Mouse (Mus musculus) heart, postnatal 14 days (tissue): ENCODE measurements at regions not wholly inside any gene's neighbourhood (a gene's known extent, or its start where the extent isn't known, plus 50 kb on each side); places are given as distances from the start of the nearest gene placed in this dataset.

Source experiments
- DNase-seq, 2 experiments: peaks; one replicate each; pipeline ENCODE4 v3.0.0; 2021 to 2022
- intact Hi-C: fragments of 180-260 bp; cut with DNase I; formaldehyde crosslinking; loops from one replicate; pipeline ENCODE4 v1.15.1; 2025

- intact Hi-C loops, result no loop called here
- no peak for DNase-seq
Observed at GRCm38 (mm10) chr9:57325962-57326361, 63.5 kb upstream of the 1700017B05Rik start.

DNA sequence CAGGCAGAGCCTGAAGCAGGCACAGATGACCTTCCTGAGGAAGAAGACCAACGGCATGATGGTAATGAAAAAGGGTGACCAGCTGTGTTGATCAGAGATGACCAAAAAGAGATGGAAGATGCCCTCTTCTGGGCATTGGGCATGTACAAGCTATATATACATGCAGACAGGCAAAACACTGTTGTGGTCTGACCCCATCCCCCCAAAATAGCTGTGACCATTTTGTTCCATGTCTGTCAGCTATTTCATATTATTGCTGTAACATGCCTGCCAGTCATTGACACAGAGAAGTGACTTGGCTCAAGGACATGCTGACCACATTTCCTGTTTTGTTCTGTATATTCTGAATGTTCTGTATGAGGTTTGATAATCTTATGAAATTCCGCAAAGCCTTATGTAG is 56.6 kb upstream of the 1700017B05Rik start:
- intact Hi-C loops, result no loop called here

GRCm38 (mm10) chr9:57317531-57318201 is 55.3 kb upstream of the 1700017B05Rik start:
- peak; percentile 11 to 16 for DNase-seq
- intact Hi-C loops, result loop anchor here (2.0 kb wide), 1 partner anchor 57 kb away; no protein-coding TSS in a partner anchor

More for the DNA sequence above, 56.6 kb upstream of the 1700017B05Rik start:
- no peak for DNase-seq

GRCm38 (mm10) chr9:57315032-57315660 is 52.7 kb upstream of the 1700017B05Rik start:
- DNase-seq, result no peak
- intact Hi-C loops, result no loop called here

DNA sequence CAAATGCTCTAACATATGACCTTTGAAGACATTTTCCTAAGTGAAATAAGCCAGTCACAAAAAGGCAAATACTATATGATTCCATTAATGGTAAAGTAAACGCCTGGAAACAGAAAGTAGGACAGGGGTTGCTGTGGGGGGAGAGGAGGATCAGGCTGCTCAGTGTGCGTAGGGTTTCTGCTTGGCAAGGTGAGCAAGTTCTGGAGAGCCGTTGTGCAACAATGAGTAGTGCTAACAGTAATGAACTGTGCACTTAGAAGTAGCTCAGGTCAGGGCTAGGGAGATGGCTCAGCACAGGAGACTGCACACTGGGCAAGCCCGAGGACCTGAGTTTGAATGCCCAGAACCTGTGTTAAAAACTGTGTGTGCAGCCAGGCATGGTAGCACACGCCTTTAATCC is 51.5 kb upstream of the 1700017B05Rik start:
- no peak for DNase-seq
- intact Hi-C loops, result no loop called here

DNA sequence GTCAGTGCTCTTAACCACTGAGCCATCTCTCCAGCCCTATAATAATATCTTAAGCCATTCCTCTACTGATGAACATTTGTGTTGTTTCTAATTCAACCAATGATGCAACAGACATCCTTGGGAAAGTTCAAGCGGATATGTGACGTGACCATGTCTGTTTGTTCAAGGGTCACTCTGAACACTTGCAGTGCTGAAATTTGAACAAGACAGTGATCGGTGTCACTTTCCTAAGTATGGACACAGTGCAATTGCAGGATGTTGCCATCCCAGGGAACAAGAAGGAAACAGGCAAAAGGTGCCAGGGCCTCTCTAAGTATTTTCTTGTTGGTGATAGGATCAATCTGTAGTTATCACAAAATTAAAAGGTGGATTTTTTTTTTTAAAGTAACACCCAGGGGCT is 50.1 kb upstream of the 1700017B05Rik start:
- intact Hi-C loops, result no loop called here
- no peak for DNase-seq
